Mouse (Mus musculus) right cerebral cortex, postnatal 25 days (tissue): Measurements from ENCODE around the gene Smok2a.
"Not testable (repeated sequence)": the region's sequence is repeated elsewhere in the genome, so short reads cannot be mapped to it uniquely, and the experiment has no call there.

Experiments used
- DNase-seq: peaks from one replicate; pipeline ENCODE4 v3.0.0; 2022

Smok2a gene

DNA sequence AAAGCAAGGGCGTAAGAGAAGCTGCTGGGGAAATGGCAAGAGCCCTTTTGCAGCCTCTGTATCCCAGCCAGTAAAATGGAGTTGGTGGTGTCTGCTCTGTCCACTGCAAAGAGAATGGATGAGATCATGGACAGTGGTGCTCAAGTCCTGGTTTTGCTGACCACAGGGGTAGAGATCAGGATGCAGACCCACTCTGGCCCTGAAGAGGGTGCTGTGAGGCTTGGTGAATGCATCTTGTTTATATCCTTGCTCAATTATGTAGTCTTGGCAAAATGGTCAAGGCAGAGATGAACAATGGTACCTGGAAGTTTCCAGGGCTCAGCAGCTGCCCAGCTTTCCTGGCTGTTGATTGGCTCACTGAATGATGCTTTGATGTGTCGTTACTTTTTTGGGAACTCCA, 5.4 kb upstream of the Smok2a start:
- no peak for DNase-seq

DNA sequence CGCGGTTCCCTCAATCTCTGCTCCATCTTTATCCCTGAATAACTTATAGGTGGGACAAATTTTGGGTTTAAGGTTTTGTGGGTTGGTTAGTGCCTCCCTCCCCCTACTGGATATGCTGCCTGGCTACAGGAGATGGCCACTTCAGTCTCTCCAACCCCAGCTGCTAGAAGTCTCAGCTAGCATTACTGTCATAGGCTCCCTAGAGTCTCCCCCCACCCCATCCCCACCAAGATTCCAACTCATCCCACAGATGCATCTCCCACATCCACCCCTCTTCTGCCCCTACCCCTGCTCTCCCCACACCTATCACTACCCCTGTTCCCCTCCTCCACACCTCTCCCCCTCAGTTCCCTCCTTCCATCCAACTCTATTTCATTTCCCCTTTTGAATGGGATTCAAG, 933 bp downstream of the Smok2a start:
- not testable (repeated sequence) for DNase-seq

DNA sequence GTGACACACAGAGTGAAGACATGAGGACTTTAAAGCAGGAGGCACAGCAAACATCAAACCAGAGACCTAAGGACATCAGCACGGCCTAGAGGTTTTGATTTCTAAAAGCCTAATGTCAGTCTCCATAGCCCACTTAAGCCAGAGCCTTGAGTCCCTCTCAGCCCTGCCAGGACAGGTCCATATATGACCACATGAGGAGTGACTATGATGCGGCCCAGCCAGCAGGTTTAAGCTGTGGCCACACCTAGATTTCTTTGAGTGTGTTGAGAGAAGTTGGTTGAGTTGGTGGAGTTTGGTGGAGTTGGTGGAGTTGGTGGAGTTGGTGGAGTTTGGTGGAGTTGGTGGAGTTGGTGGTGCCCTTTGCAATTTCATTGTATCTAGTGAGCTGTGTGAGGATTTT, 9.0 kb downstream of the Smok2a start, which contains the start of gene Smok2b:
Smok2b (plus strand) TSS at position 301 of the 400 bp plus-strand sequence.
- DNase-seq = not testable (repeated sequence)

DNA sequence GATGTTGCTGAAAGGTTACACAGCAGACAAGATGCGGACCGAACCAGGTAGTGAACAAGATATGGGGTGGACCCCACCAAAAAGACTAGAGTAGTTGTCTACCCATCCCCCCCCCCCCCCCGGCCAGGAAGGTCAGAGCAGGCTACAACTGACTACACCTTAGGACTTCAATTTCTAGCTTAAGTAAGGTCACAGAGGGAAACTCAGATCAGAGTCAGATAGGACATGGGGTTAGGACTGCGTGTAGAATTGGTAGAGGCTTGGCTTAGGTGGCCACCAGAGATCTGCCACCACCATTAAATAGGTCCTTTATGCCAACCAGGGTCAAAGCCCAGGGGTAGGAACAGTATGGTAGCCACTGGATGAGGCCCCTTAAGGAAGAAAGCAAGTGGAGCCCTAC, 18.5 kb downstream of the Smok2a start:
- not testable (repeated sequence) for DNase-seq

DNA sequence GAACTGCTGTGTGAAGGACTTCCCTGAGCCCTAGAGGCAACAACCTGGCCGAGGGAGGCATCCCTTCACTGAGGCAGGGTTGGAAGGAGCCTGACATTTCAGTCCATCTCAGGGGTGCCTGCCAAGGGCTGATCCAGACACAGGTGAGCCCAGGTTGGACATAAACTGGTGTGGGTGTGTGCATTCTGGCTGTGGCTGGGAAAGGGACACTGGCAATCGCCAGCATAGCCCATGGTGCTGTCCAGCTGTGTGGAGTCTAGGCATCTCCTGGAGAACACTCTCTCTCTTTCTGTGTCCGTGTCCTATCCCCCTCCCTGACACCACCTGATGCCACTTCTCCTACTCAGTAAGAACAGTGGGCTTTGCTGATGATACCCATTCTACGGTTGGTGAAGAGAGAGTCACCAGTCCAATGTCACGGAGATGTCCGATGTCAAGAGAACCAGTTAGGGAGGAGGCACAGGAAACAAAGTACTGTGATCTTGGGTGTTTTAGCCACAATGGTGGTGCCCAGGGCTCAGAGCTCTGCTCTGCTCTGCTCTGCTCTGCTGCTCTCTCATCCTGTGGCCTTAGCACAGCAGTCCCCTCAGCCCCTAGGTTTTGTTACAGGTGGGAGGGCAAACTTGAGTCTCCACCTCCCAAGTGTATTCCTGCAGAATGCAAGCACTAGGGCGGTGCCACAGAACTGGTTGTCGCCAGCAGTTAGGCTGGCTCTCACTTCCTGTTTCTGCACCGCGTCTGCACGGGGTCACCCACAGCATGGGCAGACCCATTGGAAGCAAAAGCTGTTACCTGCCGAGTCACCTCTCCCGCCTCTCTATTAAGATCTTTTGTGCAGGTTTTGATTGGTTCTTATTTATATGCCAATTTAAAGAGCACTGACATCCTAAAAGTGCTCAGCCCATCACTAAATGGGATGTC, 20.1 kb downstream of the Smok2a start:
- DNase-seq = not testable (repeated sequence)

DNA sequence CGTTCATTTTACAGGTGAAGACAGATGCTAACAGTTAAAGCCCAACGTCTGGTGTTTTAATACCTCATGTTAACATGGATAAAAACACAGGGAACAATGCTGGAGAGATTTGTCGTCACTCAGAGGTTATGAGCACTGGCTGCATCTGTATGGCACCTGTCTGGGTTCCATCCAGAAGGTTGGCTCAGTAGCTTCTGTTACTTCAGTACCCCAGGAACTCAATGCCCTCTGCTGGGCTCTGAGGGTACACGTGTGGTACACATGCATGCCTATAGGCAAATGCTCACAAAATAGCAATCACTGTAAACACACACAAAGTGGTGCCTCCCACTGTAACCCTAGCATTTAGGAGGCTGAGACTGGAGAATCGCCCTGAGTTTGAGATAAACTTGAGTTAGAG, 33.8 kb downstream of the Smok2a start:
- DNase-seq = not testable (repeated sequence)
